8 mouse cellular contexts compared by ENCODE assay signal in genomic region chrX:104201592-104202139, GRCm38 (mm10). TPM values are rescaled to one million over a fixed set of nuclear protein-coding genes. Genes with fewer than 3 reads are reported as not detected.
DNase-seq lines count a peak whose midpoint lies in the region; ATAC-seq lines count a peak whose summit lies in the region.

No protein-coding gene starts in this region.

- H3K9ac ChIP-seq in heart, embryonic 11.5 days (ENCODE audit: low read depth, low read length): no peak overlapping the region
- peak overlapping the region; percentile 74 for H3K9ac ChIP-seq in hindbrain, embryonic 12.5 days
- H3K9ac ChIP-seq in midbrain, embryonic 12.5 days (replicated peaks): peak overlapping the region; percentile 74

- no peaks in the 10 kb centered on the region for H3K9me3 ChIP-seq in heart, embryonic 11.5 days (replicated peaks; ENCODE audit: control insufficient read depth, low read length)
- H3K9me3 ChIP-seq in hindbrain, embryonic 12.5 days (replicated peaks): no peaks in the 10 kb centered on the region; the same call in 1 of the 2 replicates
- H3K9me3 ChIP-seq in midbrain, embryonic 12.5 days: no peaks in the 10 kb centered on the region

- peaks cover 14% of the 10 kb centered on the region for H3K27me3 ChIP-seq in heart, embryonic 11.5 days (ENCODE audit: control insufficient read depth, insufficient read depth, low read length)
- peaks cover 54% of the 10 kb centered on the region for H3K27me3 ChIP-seq in hindbrain, embryonic 12.5 days
- peaks cover 52% of the 10 kb centered on the region for H3K27me3 ChIP-seq in midbrain, embryonic 12.5 days

- H3K27ac ChIP-seq in heart, embryonic 11.5 days (ENCODE audit: low read depth, low read length): no peak overlapping the region
- H3K27ac ChIP-seq in hindbrain, embryonic 12.5 days: peak overlapping the region; percentile 91
- peak overlapping the region; percentile 90 for H3K27ac ChIP-seq in midbrain, embryonic 12.5 days (replicated peaks)

- no peaks in the 10 kb centered on the region for H3K4me1 ChIP-seq in heart, embryonic 11.5 days (ENCODE audit: control insufficient read depth, insufficient read depth, low read length)
- no peaks in the 10 kb centered on the region for H3K4me1 ChIP-seq in hindbrain, embryonic 12.5 days
- H3K4me1 ChIP-seq in midbrain, embryonic 12.5 days: no peaks in the 10 kb centered on the region

- DNase-seq in heart, adult 11 months: no peak
- DNase-seq in brain, adult 2 months (ENCODE audit: low read depth, low spot score): peak; percentile 21
- no peak for DNase-seq in spleen, adult 18-20 months
- DNase-seq in T-cell, adult 2 months (ENCODE audit: low spot score): no peak
- no peak for DNase-seq in cerebellum, adult 11-12 months

- no peaks in the 10 kb centered on the region for H3K36me3 ChIP-seq in heart, embryonic 11.5 days (ENCODE audit: control insufficient read depth, insufficient read depth, low read length)
- no peaks in the 10 kb centered on the region for H3K36me3 ChIP-seq in hindbrain, embryonic 12.5 days
- H3K36me3 ChIP-seq in midbrain, embryonic 12.5 days: no peaks in the 10 kb centered on the region

- H3K4me3 ChIP-seq in heart, embryonic 11.5 days (ENCODE audit: low read depth, low read length): peak overlapping the region; percentile 42
- H3K4me3 ChIP-seq in hindbrain, embryonic 12.5 days: peak overlapping the region; percentile 56
- peak overlapping the region; percentile 58 for H3K4me3 ChIP-seq in midbrain, embryonic 12.5 days

- peak overlapping the region; percentile 75 for H3K4me2 ChIP-seq in heart, embryonic 11.5 days
- peak overlapping the region; percentile 59 for H3K4me2 ChIP-seq in hindbrain, embryonic 12.5 days (replicated peaks)
- H3K4me2 ChIP-seq in midbrain, embryonic 12.5 days (replicated peaks): peak overlapping the region; percentile 60

- 19% methylated on average over 18 of the region's 21 CpGs for WGBS in heart, embryonic 11.5 days (ENCODE audit: insufficient replicate concordance)
- 20% methylated on average over 20 of the region's 21 CpGs for WGBS in hindbrain, embryonic 12.5 days
- WGBS in midbrain, embryonic 12.5 days: 31% methylated on average over 21 of the region's 21 CpGs

- ATAC-seq in heart, embryonic 11.5 days (replicated peaks; ENCODE audit: insufficient number of reproducible peaks, low FRiP score, low TSS enrichment): no peak
- ATAC-seq in hindbrain, embryonic 12.5 days (ENCODE audit: low FRiP score): peak; percentile 44
- peak; percentile 23 for ATAC-seq in midbrain, embryonic 12.5 days (ENCODE audit: low FRiP score, low read depth)

RNA-seq across cellular contexts. Expression of gene Nexmif, which starts 0.7 kb away (rescaled TPM):
- 0.48 and 0.70 TPM in 2 replicates for polyA plus RNA-seq in heart, embryonic 11.5 days (2014; fragmentation: Nextera tagmentation; extraction: Ambion mirVana)
- polyA plus RNA-seq in hindbrain, embryonic 12.5 days (2016; fragmentation: Nextera tagmentation; extraction: Ambion mirVana): 4.6 and 5.5 TPM in 2 replicates
- polyA plus RNA-seq in midbrain, embryonic 12.5 days (2016; fragmentation: Nextera tagmentation; extraction: Ambion mirVana): 4.4 and 5.6 TPM in 2 replicates
